Mouse (Mus musculus) CH12.LX (cell line): ENCODE data around the gene Spred2. TPM values are rescaled to one million over a fixed set of nuclear protein-coding genes. Genes with fewer than 3 reads are reported as not detected.

Experiments
- DNase-seq: peaks from one replicate; pipeline ENCODE4 v3.0.0-alpha.2; 2013; ENCODE audit errors: extremely low read depth
- H3K27ac ChIP-seq: 2 replicates; pipeline ENCODE4 v1.5.1; 2012; ENCODE audit warnings: low read depth, mild to moderate bottlenecking, control low read depth, moderate library complexity; ENCODE audit not compliant: insufficient read depth
- H3K27me3 ChIP-seq: replicated peaks from 2 replicates; pipeline ENCODE3; 2012; ENCODE audit warnings: inconsistent platforms
- H3K36me3 ChIP-seq, 2 experiments: replicated peaks in 1 of 2; 2 replicates each; pipeline versions ENCODE3 to v1.6.1; 2012; ENCODE audit warnings: inconsistent platforms in 1 of 2, low read length in 1 of 2, mild to moderate bottlenecking in 1 of 2, mixed read lengths in 1 of 2, moderate library complexity in 1 of 2; ENCODE audit not compliant: control insufficient read depth in 1 of 2, insufficient read depth in 1 of 2
- H3K4me1 ChIP-seq, 2 experiments: 2 replicates each; pipeline ENCODE4 v1.6.1; 2012; ENCODE audit warnings: inconsistent platforms in 1 of 2, moderate library complexity in 1 of 2; ENCODE audit not compliant: insufficient read depth in 2 of 2, control insufficient read depth in 1 of 2
- H3K4me2 ChIP-seq: 2 replicates; pipeline ENCODE4 v1.6.1; 2012; ENCODE audit warnings: low read depth, mild to moderate bottlenecking, control low read depth; ENCODE audit not compliant: poor library complexity, insufficient read depth, severe bottlenecking
- H3K4me3 ChIP-seq, 3 experiments: fragments of 150-350 bp in 1 of 3; sonication (generic) in 1 of 3; replicated peaks in 1 of 3; 2 replicates each; pipeline versions ENCODE3 to v1.5.1; 2011 to 2012; ENCODE audit warnings: low read depth in 2 of 3, low read length in 2 of 3, mild to moderate bottlenecking in 2 of 3, moderate library complexity in 2 of 3, control low read depth in 1 of 3, improper control_type of control experiment in 1 of 3, inconsistent platforms in 1 of 3, mixed read lengths in 1 of 3; ENCODE audit not compliant: poor library complexity in 1 of 3
- H3K79me2 ChIP-seq: replicated peaks from 2 replicates; pipeline ENCODE4 v1.6.1; 2012; ENCODE audit warnings: mild to moderate bottlenecking, moderate library complexity; ENCODE audit not compliant: control insufficient read depth, poor library complexity, insufficient read depth, severe bottlenecking; ENCODE audit errors: extremely low read depth
- H3K9ac ChIP-seq: 2 replicates; pipeline ENCODE4 v1.6.1; 2012; ENCODE audit warnings: low read depth, mild to moderate bottlenecking, control low read depth, moderate library complexity; ENCODE audit not compliant: insufficient read depth
- H3K9me3 ChIP-seq: replicated peaks from 2 replicates; pipeline ENCODE3; 2012; ENCODE audit warnings: low read length, inconsistent platforms, mixed read lengths
- BHLHE40 ChIP-seq: IDR thresholded peaks from 2 replicates; pipeline ENCODE4 v1.6.1; 2011; ENCODE audit warnings: mild to moderate bottlenecking, low read depth, low read length, improper control_type of control experiment
- CTCF ChIP-seq, 2 experiments: IDR thresholded peaks in 1 of 2; conservative IDR thresholded peaks in 1 of 2; 2 replicates each; pipeline ENCODE4 v1.5.1; 2011 to 2012; ENCODE audit warnings: low read depth in 2 of 2, low read length in 2 of 2, improper control_type of control experiment in 1 of 2, inconsistent platforms in 1 of 2, mild to moderate bottlenecking in 1 of 2, moderate library complexity in 1 of 2
- E2F4 ChIP-seq: IDR thresholded peaks from 2 replicates; pipeline ENCODE4 v1.6.1; 2011; ENCODE audit warnings: low read depth, low read length, improper control_type of control experiment; ENCODE audit not compliant: insufficient replicate concordance
- ELF1 ChIP-seq: IDR thresholded peaks from 2 replicates; pipeline ENCODE4 v1.6.1; 2014; ENCODE audit warnings: low read depth, mild to moderate bottlenecking, inconsistent platforms, low read length, improper control_type of control experiment
- EP300 ChIP-seq: IDR thresholded peaks from 2 replicates; pipeline ENCODE4 v1.6.1; 2011; ENCODE audit warnings: low read length, improper control_type of control experiment
- ETS1 ChIP-seq: conservative IDR thresholded peaks from 2 replicates; pipeline ENCODE4 v1.6.1; 2012; ENCODE audit warnings: low read depth, mild to moderate bottlenecking, inconsistent platforms, low read length, improper control_type of control experiment, moderate library complexity
- GABPA ChIP-seq: IDR thresholded peaks from 2 replicates; pipeline ENCODE4 v1.6.1; 2012; ENCODE audit warnings: low read depth, low read length, improper control_type of control experiment, inconsistent platforms; ENCODE audit not compliant: insufficient replicate concordance
- HCFC1 ChIP-seq: IDR thresholded peaks from 2 replicates; pipeline ENCODE4 v1.6.1; 2012; ENCODE audit warnings: low read depth, mild to moderate bottlenecking, inconsistent platforms, low read length, improper control_type of control experiment
- IRF4 ChIP-seq: IDR thresholded peaks from 2 replicates; pipeline ENCODE4 v1.6.1; 2014; ENCODE audit warnings: low read depth, mild to moderate bottlenecking, inconsistent platforms, low read length, improper control_type of control experiment
- JUN ChIP-seq: IDR thresholded peaks from 2 replicates; pipeline ENCODE4 v1.6.1; 2011; ENCODE audit warnings: low read depth, mild to moderate bottlenecking, low read length, improper control_type of control experiment, moderate library complexity; ENCODE audit not compliant: insufficient read depth
- JUND ChIP-seq: conservative IDR thresholded peaks from 2 replicates; pipeline ENCODE4 v1.6.1; 2011; ENCODE audit warnings: low read depth, low read length, improper control_type of control experiment
- MAFK ChIP-seq: IDR thresholded peaks from 2 replicates; pipeline ENCODE4 v1.6.1; 2011; ENCODE audit warnings: low read length, improper control_type of control experiment; ENCODE audit not compliant: insufficient replicate concordance
- MXI1 ChIP-seq: IDR thresholded peaks from 2 replicates; pipeline ENCODE4 v1.6.1; 2011; ENCODE audit warnings: mild to moderate bottlenecking, low read depth, low read length, improper control_type of control experiment
- NELFE ChIP-seq: IDR thresholded peaks from 2 replicates; pipeline ENCODE4 v1.6.1; 2011; ENCODE audit warnings: low read depth, low read length, improper control_type of control experiment
- NRF1 ChIP-seq: IDR thresholded peaks from 2 replicates; pipeline ENCODE4 v1.6.1; 2014; ENCODE audit warnings: low read depth, mild to moderate bottlenecking, inconsistent platforms, low read length, improper control_type of control experiment, moderate library complexity
- RAD21 ChIP-seq: IDR thresholded peaks from 2 replicates; pipeline ENCODE4 v1.6.1; 2011; ENCODE audit warnings: low read depth, mild to moderate bottlenecking, low read length, improper control_type of control experiment, moderate library complexity
- SMC3 ChIP-seq: IDR thresholded peaks from 2 replicates; pipeline ENCODE4 v1.6.1; 2011; ENCODE audit warnings: low read depth, low read length, improper control_type of control experiment
- TBP ChIP-seq: conservative IDR thresholded peaks from 2 replicates; pipeline ENCODE4 v1.6.1; 2011; ENCODE audit warnings: low read depth, low read length, improper control_type of control experiment
- USF1 ChIP-seq: IDR thresholded peaks from 2 replicates; pipeline ENCODE4 v1.6.1; 2014; ENCODE audit warnings: low read depth, mild to moderate bottlenecking, inconsistent platforms, low read length, improper control_type of control experiment
- USF2 ChIP-seq: conservative IDR thresholded peaks from 2 replicates; pipeline ENCODE4 v1.6.1; 2011; ENCODE audit warnings: low read depth, low read length, improper control_type of control experiment
- dilution Hi-C: fragments of 300-500 bp; cut with MboI; formaldehyde crosslinking; loops from 2 replicates; pipeline ENCODE4 v1.14.3; 2020; ENCODE audit warnings: low sequenced_read_pairs; ENCODE audit not compliant: extremely low pct_unique_long_range_greater_than_20kb, extremely low pct_ligation_motif_present
- in situ Hi-C: fragments of 300-500 bp; cut with MboI; formaldehyde crosslinking; loops from 3 replicates; pipeline ENCODE4 v1.14.3; 2019; ENCODE audit warnings: low sequenced_read_pairs, low pct_ligation_motif_present, low pct_unique_long_range_greater_than_20kb, mixed read lengths
- polyA plus RNA-seq: library from polyadenylated mRNA; unstranded; fragments of >175 nt; gene quantifications from 2 replicates; pipeline ENCODE4 v1.2.1, GENCODE M21; 2012; ENCODE audit warnings: low read depth; ENCODE audit not compliant: insufficient read length
- total RNA-seq, 2 experiments: library from RNA; depleted of rRNA; stranded (reverse); fragments of 300-350 nt in 1 of 2; fragments of >200 nt in 1 of 2; gene quantifications; 2 replicates each; pipeline ENCODE4 v1.2.3; 2012 to 2014

Spred2 gene
- total and polyA plus RNA-seq, 3 experiments: 1.4 to 15.8 (median 4.2) TPM

DNA sequence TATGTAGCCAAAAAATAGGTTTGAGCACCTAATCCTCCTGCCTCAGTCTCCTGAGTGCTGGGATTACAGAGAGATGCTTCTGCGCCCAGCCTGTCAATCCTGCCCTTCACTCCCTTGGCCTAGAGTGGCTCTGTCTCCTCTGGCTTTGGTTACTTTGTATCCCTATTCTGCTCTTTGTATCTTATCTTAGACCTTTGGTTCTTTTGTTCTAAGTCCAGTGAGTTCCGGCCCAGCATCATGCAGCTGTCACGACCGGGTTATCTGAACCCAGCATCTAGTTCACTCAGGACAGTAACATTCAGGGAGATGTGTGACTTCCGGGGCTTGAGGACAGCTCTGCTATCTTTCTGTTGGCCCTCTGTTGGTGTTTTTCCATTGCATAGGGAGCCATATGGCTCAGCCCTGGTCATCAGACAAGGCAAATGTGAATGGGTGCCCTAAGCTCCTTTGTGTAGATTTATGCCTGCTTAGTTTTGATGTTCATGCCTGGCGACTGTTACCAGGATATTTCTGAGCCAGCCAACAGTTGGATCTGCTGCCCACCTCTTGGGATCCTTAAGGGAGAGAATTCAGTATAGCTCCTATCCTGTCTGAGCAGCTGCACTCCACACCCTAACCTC, 109.5 kb downstream of the Spred2 start:
- Histone ChIP-seq H3K4me1 (peaks cover 27 to 49% of the 10 kb centered on the region in 2 experiments), H3K9ac (no peak overlapping the region), H3K4me2 (no peak overlapping the region), H3K36me3 (no peaks in the 10 kb centered on the region), H3K79me2 (no peaks in the 10 kb centered on the region), H3K27me3 (no peaks in the 10 kb centered on the region), H3K9me3 (peaks cover 4% of the 10 kb centered on the region), H3K4me3 (no peak overlapping the region), H3K27ac (no peak overlapping the region)
- no peak for DNase-seq
- in situ Hi-C loops: loop anchor here (5.0 kb wide), 1 partner anchor 111 kb away; the partner anchor contains the start of gene Spred2
- dilution Hi-C loops: no loop called here
- TF ChIP-seq JUND (no peak), TBP (no peak), ETS1 (no peak), USF1 (no peak), HCFC1 (no peak), MAFK (no peak), SMC3 (no peak), MXI1 (no peak), NELFE (no peak), IRF4 (no peak), NRF1 (no peak), ELF1 (no peak), CTCF (conservative IDR thresholded peaks at IDR 0.05 in 1 of 2, IDR thresholded peaks at IDR 0.05 in 1 of 2; ENCODE audit: low read depth in 2 of 2, low read length in 2 of 2) (no peak), JUN (no peak), RAD21 (no peak)

DNA sequence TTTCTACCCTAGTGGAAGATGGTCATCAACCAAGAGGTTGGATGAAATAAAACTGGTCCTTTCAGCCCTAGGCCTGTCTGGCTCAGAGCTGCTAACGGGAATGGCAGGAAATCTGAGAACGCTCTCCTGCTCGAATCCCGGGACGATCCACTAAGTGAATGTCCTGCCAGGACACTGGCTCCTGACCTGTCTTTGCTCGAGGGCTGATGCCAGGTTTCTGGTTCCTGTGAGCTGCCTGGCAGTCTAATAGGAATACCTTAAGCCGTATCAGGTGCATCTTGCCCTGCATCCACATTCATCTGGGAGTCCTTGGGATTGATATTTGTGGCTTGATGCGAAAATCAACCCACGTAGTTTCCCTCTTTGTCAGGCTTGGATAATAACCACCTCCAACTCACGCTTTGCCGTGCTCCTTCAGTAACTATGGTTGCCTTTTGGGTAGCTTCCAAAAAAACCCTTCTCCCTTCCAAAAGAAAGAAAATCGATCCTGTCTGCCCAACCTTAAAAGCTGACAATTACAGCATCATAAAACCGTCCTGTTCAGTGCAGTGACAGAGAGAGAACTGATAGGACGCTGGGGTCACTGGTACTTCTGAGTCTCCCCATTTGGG, 110.3 kb downstream of the Spred2 start:
- no peak overlapping the region for H3K9ac ChIP-seq
- no peak overlapping the region for H3K4me3 ChIP-seq
- H3K79me2 ChIP-seq: no peaks in the 10 kb centered on the region
- H3K27me3 ChIP-seq: no peaks in the 10 kb centered on the region
- dilution Hi-C loops (no loop called here), in situ Hi-C loops (loop anchor here (5.0 kb wide), 1 partner anchor 112 kb away; the partner anchor contains the start of gene Spred2)
- no peaks in the 10 kb centered on the region for H3K36me3 ChIP-seq
- no peak overlapping the region for H3K27ac ChIP-seq
- DNase-seq: no peak
- no peak overlapping the region for H3K4me2 ChIP-seq
- TF ChIP-seq MXI1: no peak
- no peak for TF ChIP-seq E2F4
- no peak for TF ChIP-seq ELF1
- no peak for TF ChIP-seq USF2
- no peak for TF ChIP-seq CTCF (conservative IDR thresholded peaks at IDR 0.05 in 1 of 2, IDR thresholded peaks at IDR 0.05 in 1 of 2; ENCODE audit: low read depth in 2 of 2, low read length in 2 of 2)
- no peak for TF ChIP-seq EP300
- TF ChIP-seq GABPA: no peak
- TF ChIP-seq JUN: no peak
- TF ChIP-seq BHLHE40: no peak
- H3K4me1 ChIP-seq: peaks cover 27 to 49% of the 10 kb centered on the region in 2 experiments
- H3K9me3 ChIP-seq: peaks cover 4% of the 10 kb centered on the region
